Mouse (Mus musculus): ENCODE measurements around the gene Serpina10. TPM values are rescaled to one million over a fixed set of nuclear protein-coding genes. Genes with fewer than 3 reads are reported as not detected.
A peak's percentile ranks its signal among the peaks of the same experiment; 100 is the strongest.

Gene Serpina10
- polyA plus RNA-seq, 1 experiment, result not detected

DNA sequence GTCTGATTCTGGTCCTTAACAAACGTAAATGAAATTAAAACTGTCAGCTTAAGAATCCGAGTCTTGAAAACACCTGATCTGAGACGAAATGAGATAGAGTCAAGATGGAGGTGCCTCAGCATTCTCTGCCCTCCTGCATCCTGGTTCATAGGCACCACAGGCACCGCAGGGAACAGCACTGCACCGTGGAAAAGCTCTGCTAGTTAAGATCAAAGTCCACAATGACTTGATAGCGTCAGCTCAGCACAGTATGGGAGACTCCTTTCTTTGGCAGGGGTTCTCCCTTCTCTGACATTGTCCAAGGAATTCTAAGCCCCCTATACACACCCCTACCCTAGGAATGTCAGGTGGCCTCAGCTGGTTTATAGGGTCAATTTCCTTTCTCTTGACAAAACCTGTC is 61.6 kb downstream of the Serpina10 start:
- Histone ChIP-seq H3K9me3 (replicated peaks; ENCODE audit: control insufficient read depth, insufficient read depth, low read length, poor library complexity, severe bottlenecking) (no peaks in the 10 kb centered on the region), H3K36me3 (ENCODE audit: control insufficient read depth, insufficient read depth, low read length, poor library complexity, severe bottlenecking) (no peaks in the 10 kb centered on the region), H3K9ac (ENCODE audit: low read depth, poor library complexity, severe bottlenecking) (no peak overlapping the region), H3K4me1 (ENCODE audit: control insufficient read depth, insufficient read depth, low read length) (no peaks in the 10 kb centered on the region), H3K4me3 (ENCODE audit: low read depth, low read length) (no peak overlapping the region), H3K27me3 (ENCODE audit: control insufficient read depth, insufficient read depth, low read length, poor library complexity, severe bottlenecking) (no peaks in the 10 kb centered on the region), H3K27ac (ENCODE audit: insufficient read depth, low read length) (no peak overlapping the region)
- no peak for TF ChIP-seq POLR2A (IDR thresholded peaks at IDR 0.05; ENCODE audit: insufficient read depth, low read length)
- no peak for TF ChIP-seq EP300 (IDR thresholded peaks at IDR 0.05; ENCODE audit: insufficient read depth, low read depth, low read length)
- TF ChIP-seq CTCF (IDR thresholded peaks at IDR 0.05; ENCODE audit: low read depth, low read length), result no peak

DNA sequence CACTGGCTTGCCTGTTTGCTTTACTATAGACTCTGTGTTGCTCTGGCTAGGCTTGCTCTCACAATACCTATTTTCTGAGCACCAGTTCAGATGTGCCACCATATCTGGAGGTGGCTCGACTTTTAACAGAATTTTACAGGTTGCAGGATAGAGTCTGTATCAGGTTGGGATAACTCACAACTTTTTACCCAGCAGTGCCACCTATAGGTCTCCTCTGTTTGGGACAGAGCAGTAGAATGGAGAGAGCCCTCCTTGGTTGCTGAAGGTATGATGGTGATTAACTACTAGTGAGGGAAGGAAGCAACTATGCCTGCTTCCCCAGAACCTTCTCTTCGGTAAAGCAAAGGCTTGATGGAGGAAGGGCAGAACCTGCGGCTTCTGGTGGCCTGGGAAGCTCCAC is 64.1 kb downstream of the Serpina10 start:
- Histone ChIP-seq H3K27ac (ENCODE audit: insufficient read depth, low read length) (no peak overlapping the region), H3K9ac (ENCODE audit: low read depth, poor library complexity, severe bottlenecking) (no peak overlapping the region), H3K27me3 (ENCODE audit: control insufficient read depth, insufficient read depth, low read length, poor library complexity, severe bottlenecking) (no peaks in the 10 kb centered on the region), H3K4me1 (ENCODE audit: control insufficient read depth, insufficient read depth, low read length) (peaks cover 4% of the 10 kb centered on the region), H3K9me3 (replicated peaks; ENCODE audit: control insufficient read depth, insufficient read depth, low read length, poor library complexity, severe bottlenecking) (no peaks in the 10 kb centered on the region), H3K36me3 (ENCODE audit: control insufficient read depth, insufficient read depth, low read length, poor library complexity, severe bottlenecking) (no peaks in the 10 kb centered on the region), H3K4me3 (ENCODE audit: low read depth, low read length) (no peak overlapping the region)
- TF ChIP-seq POLR2A (IDR thresholded peaks at IDR 0.05; ENCODE audit: insufficient read depth, low read length) (no peak), CTCF (IDR thresholded peaks at IDR 0.05; ENCODE audit: low read depth, low read length) (no peak), EP300 (IDR thresholded peaks at IDR 0.05; ENCODE audit: insufficient read depth, low read depth, low read length) (no peak)

GRCm38 (mm10) chr12:103565151-103565550 is 66.1 kb downstream of the Serpina10 start:
- no peak overlapping the region for H3K4me3 ChIP-seq (ENCODE audit: low read depth, low read length)
- peaks cover 4% of the 10 kb centered on the region for H3K4me1 ChIP-seq (ENCODE audit: control insufficient read depth, insufficient read depth, low read length)
- no peaks in the 10 kb centered on the region for H3K27me3 ChIP-seq (ENCODE audit: control insufficient read depth, insufficient read depth, low read length, poor library complexity, severe bottlenecking)
- H3K36me3 ChIP-seq (ENCODE audit: control insufficient read depth, insufficient read depth, low read length, poor library complexity, severe bottlenecking), result no peaks in the 10 kb centered on the region
- TF ChIP-seq POLR2A (IDR thresholded peaks at IDR 0.05; ENCODE audit: insufficient read depth, low read length), result no peak
- no peak overlapping the region for H3K9ac ChIP-seq (ENCODE audit: low read depth, poor library complexity, severe bottlenecking)
- H3K9me3 ChIP-seq (replicated peaks; ENCODE audit: control insufficient read depth, insufficient read depth, low read length, poor library complexity, severe bottlenecking), result no peaks in the 10 kb centered on the region
- peak overlapping the region; percentile 20; the same call in 1 of the 2 replicates for H3K27ac ChIP-seq (ENCODE audit: insufficient read depth, low read length)

Other genes with a start within 250 kb of the Serpina10 start
- gene Otub2, start 242.8 kb downstream of the Serpina10 start, polyA plus RNA-seq (2011; ENCODE audit: insufficient read depth, insufficient read length, low read depth, missing spikeins), result 5.5 and 6.3 TPM in 2 replicates
- 0.67 and 1.8 TPM in 2 replicates for gene 9330161L09Rik, start 223.6 kb downstream of the Serpina10 start, polyA plus RNA-seq (2011; ENCODE audit: insufficient read depth, insufficient read length, low read depth, missing spikeins)
- gene Ddx24, start 205.6 kb downstream of the Serpina10 start, polyA plus RNA-seq (2011; ENCODE audit: insufficient read depth, insufficient read length, low read depth, missing spikeins), result 83.6 and 86.5 TPM in 2 replicates
- 2.1 and 3.1 TPM in 2 replicates for gene Ifi27, start 197.2 kb downstream of the Serpina10 start, polyA plus RNA-seq (2011; ENCODE audit: insufficient read depth, insufficient read length, low read depth, missing spikeins)
- 5.0 and 9.6 TPM in 2 replicates for gene Ifi27l2a, start 187.8 kb downstream of the Serpina10 start, polyA plus RNA-seq (2011; ENCODE audit: insufficient read depth, insufficient read length, low read depth, missing spikeins)
- gene Ifi27l2b, start 174.2 kb downstream of the Serpina10 start, polyA plus RNA-seq (2011; ENCODE audit: insufficient read depth, insufficient read length, low read depth, missing spikeins), result not detected in 2 replicates
- gene Ppp4r4, start 99.2 kb downstream of the Serpina10 start, polyA plus RNA-seq (2011; ENCODE audit: insufficient read depth, insufficient read length, low read depth, missing spikeins), result 20.8 and 25.7 TPM in 2 replicates
- gene Serpina6, start 25.8 kb upstream of the Serpina10 start, polyA plus RNA-seq (2011; ENCODE audit: insufficient read depth, insufficient read length, low read depth, missing spikeins), result not detected in 2 replicates
- gene Serpina16, start 44.7 kb upstream of the Serpina10 start, polyA plus RNA-seq (2011; ENCODE audit: insufficient read depth, insufficient read length, low read depth, missing spikeins), result not detected in 2 replicates
- gene Serpina1f, start 64.1 kb upstream of the Serpina10 start, polyA plus RNA-seq (2011; ENCODE audit: insufficient read depth, insufficient read length, low read depth, missing spikeins), result not detected in 2 replicates
- not detected in 2 replicates for gene Serpina1d, start 142.1 kb upstream of the Serpina10 start, polyA plus RNA-seq (2011; ENCODE audit: insufficient read depth, insufficient read length, low read depth, missing spikeins)
- gene Serpina1b, start 198.9 kb upstream of the Serpina10 start, polyA plus RNA-seq (2011; ENCODE audit: insufficient read depth, insufficient read length, low read depth, missing spikeins), result not detected in 2 replicates
- not detected in 2 replicates for gene Serpina1a, start 232.1 kb upstream of the Serpina10 start, polyA plus RNA-seq (2011; ENCODE audit: insufficient read depth, insufficient read length, low read depth, missing spikeins)